16 mouse cellular contexts compared by ENCODE assay signal in the genomic region with DNA sequence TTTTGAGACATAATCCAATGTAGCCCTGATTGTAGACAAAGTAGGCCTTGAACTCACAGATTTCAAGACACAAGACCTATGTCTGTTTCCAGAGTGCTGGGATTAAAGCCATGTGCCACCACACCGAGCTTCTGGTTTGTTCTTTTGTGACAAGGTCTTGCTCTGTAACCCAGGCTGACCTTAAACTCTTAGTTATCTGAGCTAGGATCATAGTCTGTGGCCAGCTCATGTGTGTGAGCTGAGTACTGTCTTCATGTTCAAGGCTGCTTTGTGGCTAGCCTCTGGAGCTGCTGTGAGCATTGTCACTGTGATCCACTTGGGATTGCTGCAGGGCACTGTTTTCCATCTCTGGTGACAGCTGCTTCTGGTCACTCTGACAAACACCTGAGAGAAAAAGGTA. TPM values are rescaled to one million over a fixed set of nuclear protein-coding genes. Genes with fewer than 3 reads are reported as not detected.
DNase-seq lines count a peak whose midpoint lies in the region; ATAC-seq and TF ChIP-seq lines count a peak whose summit lies in the region.
"Had no signal": no experiment of that assay in that cellular context is flagged by ENCODE, and none has a peak within 500 bp of the region (broad histone marks: within the 10 kb centered on the region; RNA-seq: fewer than 3 reads in every experiment).

No protein-coding gene starts in this region.

- no peak for ATAC-seq in heart, embryonic 12.5 days (ENCODE audit: insufficient number of reproducible peaks, low FRiP score)
- ATAC-seq in liver, embryonic 14.5 days (ENCODE audit: insufficient read depth): no peak
- no peak for ATAC-seq in liver, embryonic 15.5 days (ENCODE audit: insufficient read depth)
- ATAC-seq: CD4-positive, CD25-positive, alpha-beta regulatory T cell, adult 4 months; forebrain, embryonic 14.5 days; intestine, embryonic 16.5 days had no signal

- H3K27ac ChIP-seq in heart, embryonic 12.5 days (ENCODE audit: poor library complexity, severe bottlenecking): no peak overlapping the region
- H3K27ac ChIP-seq in liver, embryonic 14.5 days: no peak overlapping the region; the same call in 1 of the 2 replicates
- H3K27ac ChIP-seq in ES-E14 (ENCODE audit: insufficient read depth, low read depth, low read length, poor library complexity, severe bottlenecking): no peak overlapping the region
- H3K27ac ChIP-seq in liver, embryonic 15.5 days (replicated peaks): peak overlapping the region; percentile 100; the same call in 1 of the 2 replicates
- H3K27ac ChIP-seq: embryonic facial prominence, embryonic 13.5 days; forebrain, embryonic 10.5 days; hindbrain, embryonic 15.5 days had no signal

- peaks cover 47% of the 10 kb centered on the region for H3K36me3 ChIP-seq in heart, embryonic 12.5 days
- peaks cover 49% of the 10 kb centered on the region for H3K36me3 ChIP-seq in liver, embryonic 14.5 days (replicated peaks; ENCODE audit: control insufficient read depth, insufficient read depth, low read depth)
- peaks cover 33% of the 10 kb centered on the region for H3K36me3 ChIP-seq in ES-E14 (ENCODE audit: control insufficient read depth, insufficient read depth, low read length, poor library complexity, severe bottlenecking)
- peaks cover 52% of the 10 kb centered on the region for H3K36me3 ChIP-seq in liver, embryonic 15.5 days (replicated peaks)

- H3K9ac ChIP-seq in heart, embryonic 12.5 days: no peak overlapping the region
- no peak overlapping the region; the same call in 1 of the 2 replicates for H3K9ac ChIP-seq in liver, embryonic 14.5 days (replicated peaks)
- H3K9ac ChIP-seq in ES-E14 (ENCODE audit: insufficient read depth, low read depth, low read length, poor library complexity, severe bottlenecking): peak overlapping the region; percentile 38; the same call in 1 of the 2 replicates
- no peak overlapping the region for H3K9ac ChIP-seq in liver, embryonic 15.5 days
- H3K9ac ChIP-seq: embryonic facial prominence, embryonic 13.5 days; hindbrain, embryonic 15.5 days had no signal

- 0 out of 2 replicates have a peak overlapping the region, but pooled peaks have one; percentile 11 for H3K4me2 ChIP-seq in heart, embryonic 12.5 days
- peak overlapping the region; percentile 98 for H3K4me2 ChIP-seq in liver, embryonic 14.5 days (ENCODE audit: low read depth)
- 0 out of 2 replicates have a peak overlapping the region, but pooled peaks have one; percentile 96 for H3K4me2 ChIP-seq in liver, embryonic 15.5 days
- H3K4me2 ChIP-seq: embryonic facial prominence, embryonic 13.5 days; heart, embryonic 11.5 days; hindbrain, embryonic 15.5 days had no signal

- 76% methylated on average over 1 of the region's 1 CpGs for WGBS in heart, embryonic 12.5 days
- 46% methylated on average over 1 of the region's 1 CpGs for WGBS in liver, embryonic 14.5 days (ENCODE audit: insufficient replicate concordance)
- WGBS in liver, embryonic 15.5 days (ENCODE audit: insufficient replicate concordance): 47% methylated on average over 1 of the region's 1 CpGs

- no peaks in the 10 kb centered on the region for H3K9me3 ChIP-seq in heart, embryonic 12.5 days (replicated peaks)
- no peaks in the 10 kb centered on the region for H3K9me3 ChIP-seq in liver, embryonic 14.5 days (ENCODE audit: control insufficient read depth, low read length)
- no peaks in the 10 kb centered on the region for H3K9me3 ChIP-seq in ES-E14 (ENCODE audit: control insufficient read depth, insufficient read depth, low read depth, low read length)
- H3K9me3 ChIP-seq in liver, embryonic 15.5 days (replicated peaks): no peaks in the 10 kb centered on the region
- H3K9me3 ChIP-seq: embryonic facial prominence, embryonic 13.5 days; forebrain, embryonic 10.5 days; hindbrain, embryonic 15.5 days had no signal

- no peak for TF ChIP-seq EP300 in liver, embryonic 14.5 days (IDR thresholded peaks at IDR 0.05; ENCODE audit: low read depth)

- H3K4me3 ChIP-seq in heart, embryonic 12.5 days: no peak overlapping the region
- no peak overlapping the region for H3K4me3 ChIP-seq in liver, embryonic 14.5 days (ENCODE audit: insufficient read depth in 1 of 2, low read depth in 2 of 2, low read length in 2 of 2)
- H3K4me3 ChIP-seq in ES-E14 (ENCODE audit: insufficient read depth in 1 of 2, low read depth in 1 of 2, low read length in 2 of 2, poor library complexity in 1 of 2, severe bottlenecking in 1 of 2): no peak overlapping the region
- no peak overlapping the region for H3K4me3 ChIP-seq in liver, embryonic 15.5 days (replicated peaks)
- H3K4me3 ChIP-seq: embryonic facial prominence, embryonic 13.5 days; forebrain, embryonic 10.5 days; hindbrain, embryonic 15.5 days had no signal

- no peaks in the 10 kb centered on the region; the same call in 1 of the 2 replicates for H3K27me3 ChIP-seq in heart, embryonic 12.5 days (replicated peaks)
- H3K27me3 ChIP-seq in liver, embryonic 14.5 days (ENCODE audit: control insufficient read depth, insufficient read depth, low read length): no peaks in the 10 kb centered on the region
- H3K27me3 ChIP-seq in liver, embryonic 15.5 days: no peaks in the 10 kb centered on the region
- H3K27me3 ChIP-seq: embryonic facial prominence, embryonic 13.5 days had no signal

- in situ Hi-C loops in ES-E14 (cut with MboI; ENCODE audit: low sequenced_read_pairs in 2 of 2, unreplicated experiment in 2 of 2): no loop called here

- H3K4me1 ChIP-seq in heart, embryonic 12.5 days (replicated peaks): peaks cover 15% of the 10 kb centered on the region
- H3K4me1 ChIP-seq in liver, embryonic 14.5 days (replicated peaks; ENCODE audit: control insufficient read depth in 2 of 2, insufficient read depth in 2 of 2, low read length in 1 of 2): peaks cover 25 to 35% of the 10 kb centered on the region in 2 experiments
- peaks cover 0 to 2% of the 10 kb centered on the region in 2 experiments; a peak in 1 of 4 replicates for H3K4me1 ChIP-seq in ES-E14 (ENCODE audit: control insufficient read depth in 2 of 2, insufficient read depth in 2 of 2, low read length in 2 of 2, poor library complexity in 1 of 2)
- H3K4me1 ChIP-seq in liver, embryonic 15.5 days (replicated peaks): peaks cover 51% of the 10 kb centered on the region

- no peak for DNase-seq in heart, adult 8-10 months (ENCODE audit: low spot score)
- no peak for DNase-seq in liver, embryonic 14.5 days (ENCODE audit: low read depth in 3 of 3, low spot score in 3 of 3)
- DNase-seq in liver (no peak), ES-E14 (ENCODE audit: low read depth, low spot score) (no peak)
- no peak for DNase-seq in lung, postnatal 14 days
- DNase-seq: cerebellum, adult 11-12 months had no signal

- no peak for TF ChIP-seq CTCF in liver, embryonic 14.5 days (IDR thresholded peaks at IDR 0.05; ENCODE audit: low read depth)

TF ChIP-seq in ES-E14, 5 proteins besides CTCF, POLR2A, EP300 and RAD21:
- TF ChIP-seq HCFC1 (IDR thresholded peaks at IDR 0.05; ENCODE audit: borderline replicate concordance, insufficient read depth, low read length) (no peak), MAFK (IDR thresholded peaks at IDR 0.05; ENCODE audit: insufficient read depth, low read depth, low read length) (no peak), ZNF384 (IDR thresholded peaks at IDR 0.05; ENCODE audit: low read depth, low read length) (no peak), CHD2 (IDR thresholded peaks at IDR 0.05; ENCODE audit: low read depth, low read length) (no peak), ZC3H11A (IDR thresholded peaks at IDR 0.05; ENCODE audit: borderline replicate concordance, low read depth, low read length) (no peak)

RNA-seq across cellular contexts. Expression of gene Taldo1, which starts 3.3 kb away (rescaled TPM):
- 276 and 284 TPM in 2 replicates for polyA plus RNA-seq in heart, embryonic 12.5 days (2016; fragmentation: Nextera tagmentation; extraction: Ambion mirVana)
- 100 to 1,000 TPM; 107 to 115 (median 110) TPM for total RNA-seq in heart, adult 8-10 months (2022)
- 212 and 266 TPM in 2 replicates for polyA plus RNA-seq in liver, embryonic 14.5 days (2012; rRNA removed)
- 427 and 428 TPM in 2 replicates for polyA plus RNA-seq in liver, embryonic 14.5 days (2014; fragmentation: Nextera tagmentation; extraction: Ambion mirVana)
- 327 and 432 TPM in 2 replicates for total RNA-seq in ES-E14 (2012; rRNA removed)
- polyA plus RNA-seq in liver, embryonic 15.5 days (2015; fragmentation: Nextera tagmentation; extraction: Ambion mirVana): 409 and 415 TPM in 2 replicates

RNA-seq across cellular contexts. Expression of gene Gatd1, which starts 18.6 kb away (rescaled TPM):
- polyA plus RNA-seq in heart, embryonic 12.5 days (2016; fragmentation: Nextera tagmentation; extraction: Ambion mirVana): 25.5 and 26.7 TPM in 2 replicates
- 10 to 100 TPM; 13.3 to 16.0 (median 14.8) TPM for total RNA-seq in heart, adult 8-10 months (2022)
- polyA plus RNA-seq in liver, embryonic 14.5 days (2012; rRNA removed): 13.8 and 16.9 TPM in 2 replicates
- 8.7 and 10.3 TPM in 2 replicates for polyA plus RNA-seq in liver, embryonic 14.5 days (2014; fragmentation: Nextera tagmentation; extraction: Ambion mirVana)
- 25.9 and 41.2 TPM in 2 replicates for total RNA-seq in ES-E14 (2012; rRNA removed)
- polyA plus RNA-seq in liver, embryonic 15.5 days (2015; fragmentation: Nextera tagmentation; extraction: Ambion mirVana): 15.0 and 15.7 TPM in 2 replicates

RNA-seq across cellular contexts. Expression of gene Cend1, which starts 33.9 kb away (rescaled TPM):
- 13.9 and 14.6 TPM in 2 replicates for polyA plus RNA-seq in heart, embryonic 12.5 days (2016; fragmentation: Nextera tagmentation; extraction: Ambion mirVana)
- 1 to 10 TPM in 3 of 4 experiments, under 1 TPM in 1; 0.78 to 1.7 (median 1.4) TPM for total RNA-seq in heart, adult 8-10 months (2022)
- polyA plus RNA-seq in liver, embryonic 14.5 days (2012; rRNA removed): 0.09 TPM in 1 of 2 replicates, not detected in the other
- not detected in 2 replicates for polyA plus RNA-seq in liver, embryonic 14.5 days (2014; fragmentation: Nextera tagmentation; extraction: Ambion mirVana)
- 1.5 and 2.7 TPM in 2 replicates for total RNA-seq in ES-E14 (2012; rRNA removed)
- polyA plus RNA-seq in liver, embryonic 15.5 days (2015; fragmentation: Nextera tagmentation; extraction: Ambion mirVana): not detected in 2 replicates
- total RNA-seq: MEL had no signal
- polyA plus RNA-seq: CD4-positive, CD25-positive, alpha-beta regulatory T cell, adult 4 months had no signal

RNA-seq across cellular contexts. Expression of gene Slc25a22, which starts 42.3 kb away (rescaled TPM):
- polyA plus RNA-seq in heart, embryonic 12.5 days (2016; fragmentation: Nextera tagmentation; extraction: Ambion mirVana): 19.3 and 20.7 TPM in 2 replicates
- 10 to 100 TPM; 44.3 to 76.1 (median 66.5) TPM for total RNA-seq in heart, adult 8-10 months (2022)
- 19.6 and 23.8 TPM in 2 replicates for polyA plus RNA-seq in liver, embryonic 14.5 days (2012; rRNA removed)
- 11.0 and 13.5 TPM in 2 replicates for polyA plus RNA-seq in liver, embryonic 14.5 days (2014; fragmentation: Nextera tagmentation; extraction: Ambion mirVana)
- 16.2 and 19.8 TPM in 2 replicates for total RNA-seq in ES-E14 (2012; rRNA removed)
- 18.7 and 20.5 TPM in 2 replicates for polyA plus RNA-seq in liver, embryonic 15.5 days (2015; fragmentation: Nextera tagmentation; extraction: Ambion mirVana)

RNA-seq across cellular contexts. Expression of gene Pidd1, which starts 48.5 kb away (rescaled TPM):
- polyA plus RNA-seq in heart, embryonic 12.5 days (2016; fragmentation: Nextera tagmentation; extraction: Ambion mirVana): 12.0 and 14.3 TPM in 2 replicates
- under 1 TPM; 0.32 to 0.62 (median 0.44) TPM for total RNA-seq in heart, adult 8-10 months (2022)
- 15.5 and 18.7 TPM in 2 replicates for polyA plus RNA-seq in liver, embryonic 14.5 days (2012; rRNA removed)
- 6.1 and 9.4 TPM in 2 replicates for polyA plus RNA-seq in liver, embryonic 14.5 days (2014; fragmentation: Nextera tagmentation; extraction: Ambion mirVana)
- 23.4 and 36.0 TPM in 2 replicates for total RNA-seq in ES-E14 (2012; rRNA removed)
- 10.3 and 10.7 TPM in 2 replicates for polyA plus RNA-seq in liver, embryonic 15.5 days (2015; fragmentation: Nextera tagmentation; extraction: Ambion mirVana)

Comparison
In these comparisons a context has a peak if more than half of its experiments do, and no peak if none do; other contexts are left out.
1. H3K4me2 ChIP-seq: peak in every context shown above with its lines; median percentile 98 in liver, embryonic 14.5 days; 96 in liver, embryonic 15.5 days; 11 in heart, embryonic 12.5 days.
2. RNA of gene Cend1, which starts 33.9 kb away (polyA plus RNA-seq): 13.9 to 14.6 TPM in heart, embryonic 12.5 days; not detected in liver, embryonic 15.5 days and 0.09 TPM in liver, embryonic 14.5 days; every median in the first group is over 10 times any median in the second.